Mouse (Mus musculus): ENCODE data around the gene Tcf23. TPM values are rescaled to one million over a fixed set of nuclear protein-coding genes. Genes with fewer than 3 reads are reported as not detected.

The Tcf23 gene
- 0.01 and 0.03 TPM in 2 replicates for polyA plus RNA-seq (2012; rRNA removed)

GRCm38 (mm10) chr5:30968416-30968815 is at the start of gene Tcf23:
Tcf23 (plus strand) TSS chr5:30968662.

GRCm38 (mm10) chr5:30921256-30922033 is 47.0 kb upstream of the Tcf23 start, which contains the start of gene Khk:
Khk (plus strand) TSS chr5:30921431.

GRCm38 (mm10) chr5:30944956-30945781 is 23.3 kb upstream of the Tcf23 start, which contains the start of gene Cgref1:
Cgref1 (minus strand) TSS chr5:30945591.

GRCm38 (mm10) chr5:30959966-30960501 is 8.4 kb upstream of the Tcf23 start, which contains the start of gene Preb:
Preb (minus strand) TSS chr5:30960361.

Other genes with a start within 250 kb of the Tcf23 start
- 2.2 and 2.3 TPM in 2 replicates for gene Mapre3, start 154.0 kb upstream of the Tcf23 start, polyA plus RNA-seq (2012; rRNA removed)
- gene Tmem214, start 100.7 kb upstream of the Tcf23 start, polyA plus RNA-seq (2012; rRNA removed) = 18.7 and 23.0 TPM in 2 replicates
- gene Agbl5, start 80.0 kb upstream of the Tcf23 start, polyA plus RNA-seq (2012; rRNA removed) = 3.8 and 4.8 TPM in 2 replicates
- gene Ost4, start 60.9 kb upstream of the Tcf23 start, polyA plus RNA-seq (2012; rRNA removed) = 203 and 205 TPM in 2 replicates
- gene Emilin1, start 55.3 kb upstream of the Tcf23 start, polyA plus RNA-seq (2012; rRNA removed) = 18.7 and 19.4 TPM in 2 replicates
- 32.0 and 33.2 TPM in 2 replicates for gene Khk, start 47.2 kb upstream of the Tcf23 start, polyA plus RNA-seq (2012; rRNA removed)
- 4.2 and 4.3 TPM in 2 replicates for gene Cgref1, start 23.1 kb upstream of the Tcf23 start, polyA plus RNA-seq (2012; rRNA removed)
- 81.6 and 91.4 TPM in 2 replicates for gene Preb, start 8.3 kb upstream of the Tcf23 start, polyA plus RNA-seq (2012; rRNA removed)
- 26.4 and 31.3 TPM in 2 replicates for gene Atraid, start 79.7 kb downstream of the Tcf23 start, polyA plus RNA-seq (2012; rRNA removed)
- gene Slc5a6, start 80.3 kb downstream of the Tcf23 start, polyA plus RNA-seq (2012; rRNA removed) = 4.0 and 4.7 TPM in 2 replicates
- 16.6 and 19.0 TPM in 2 replicates for gene Cad, start 86.1 kb downstream of the Tcf23 start, polyA plus RNA-seq (2012; rRNA removed)
- not detected in 2 replicates for gene Dnajc5g, start 137.6 kb downstream of the Tcf23 start, polyA plus RNA-seq (2012; rRNA removed)
- 0.26 and 0.36 TPM in 2 replicates for gene Slc30a3, start 139.6 kb downstream of the Tcf23 start, polyA plus RNA-seq (2012; rRNA removed)
- 0.31 TPM in 1 of 2 replicates, not detected in the other for gene Trim54, start 148.1 kb downstream of the Tcf23 start, polyA plus RNA-seq (2012; rRNA removed)
- not detected in 2 replicates for gene Ucn, start 170.2 kb downstream of the Tcf23 start, polyA plus RNA-seq (2012; rRNA removed)
- 13.6 and 16.9 TPM in 2 replicates for gene Mpv17, start 185.6 kb downstream of the Tcf23 start, polyA plus RNA-seq (2012; rRNA removed)
- gene Gm29609, start 211.2 kb downstream of the Tcf23 start, polyA plus RNA-seq (2012; rRNA removed) = 0.66 and 0.67 TPM in 2 replicates
- gene Gtf3c2, start 211.5 kb downstream of the Tcf23 start, polyA plus RNA-seq (2012; rRNA removed) = 27.1 and 34.5 TPM in 2 replicates
- gene Snx17, start 224.6 kb downstream of the Tcf23 start, polyA plus RNA-seq (2012; rRNA removed) = 21.9 and 25.8 TPM in 2 replicates
- 28.7 and 31.5 TPM in 2 replicates for gene Eif2b4, start 224.8 kb downstream of the Tcf23 start, polyA plus RNA-seq (2012; rRNA removed)
- gene Zfp513, start 233.6 kb downstream of the Tcf23 start, polyA plus RNA-seq (2012; rRNA removed) = 7.7 and 8.9 TPM in 2 replicates